11 mouse cellular contexts compared by ENCODE assay signal in genomic region chr13:12502665-12503237, GRCm38 (mm10). TPM values are rescaled to one million over a fixed set of nuclear protein-coding genes. Genes with fewer than 3 reads are reported as not detected.
DNase-seq lines count a peak whose midpoint lies in the region; ATAC-seq and TF ChIP-seq lines count a peak whose summit lies in the region.
"Had no signal": no experiment of that assay in that cellular context is flagged by ENCODE, and none has a peak within 500 bp of the region (broad histone marks: within the 10 kb centered on the region; RNA-seq: fewer than 3 reads in every experiment).

No protein-coding gene starts in this region.

- TF ChIP-seq POLR2A in thymus, adult 2 months (IDR thresholded peaks at IDR 0.05; ENCODE audit: control insufficient read depth, extremely low read depth, insufficient read depth, low read length, poor library complexity), result no peak

- no peak for TF ChIP-seq EP300 in stomach, postnatal 0 days (optimal IDR thresholded peaks at IDR 0.05)

- DNase-seq in forebrain, embryonic 10.5 days (ENCODE audit: extremely low spot score, low spot score), result no peak
- DNase-seq in thymus, adult 2 months, result peak; percentile 34
- DNase-seq in thymus, postnatal 25 days, result no peak
- DNase-seq in stomach, postnatal 0 days (ENCODE audit: low spot score), result no peak
- no peak for DNase-seq in adrenal gland, postnatal 36 days
- DNase-seq: cerebellum, adult 8-10 months; layer of hippocampus, postnatal 36 days; right cerebral cortex, postnatal 25 days had no signal

- no peaks in the 10 kb centered on the region for H3K27me3 ChIP-seq in forebrain, embryonic 10.5 days (ENCODE audit: poor library complexity, severe bottlenecking)
- H3K27me3 ChIP-seq in forebrain, embryonic 15.5 days, result no peaks in the 10 kb centered on the region
- no peaks in the 10 kb centered on the region for H3K27me3 ChIP-seq in thymus, adult 2 months (ENCODE audit: control insufficient read depth, insufficient read depth, low read length)
- no peaks in the 10 kb centered on the region for H3K27me3 ChIP-seq in limb, embryonic 15.5 days
- H3K27me3 ChIP-seq in stomach, postnatal 0 days (ENCODE audit: control insufficient read depth, insufficient read depth, low read length), result no peaks in the 10 kb centered on the region

- no peaks in the 10 kb centered on the region for H3K36me3 ChIP-seq in forebrain, embryonic 10.5 days (replicated peaks)
- H3K36me3 ChIP-seq in forebrain, embryonic 15.5 days, result no peaks in the 10 kb centered on the region
- no peaks in the 10 kb centered on the region for H3K36me3 ChIP-seq in thymus, adult 2 months (ENCODE audit: control insufficient read depth, insufficient read depth, low read length)
- no peaks in the 10 kb centered on the region for H3K36me3 ChIP-seq in limb, embryonic 15.5 days
- H3K36me3 ChIP-seq in stomach, postnatal 0 days (ENCODE audit: control insufficient read depth, insufficient read depth, low read length), result no peaks in the 10 kb centered on the region

- no peak for TF ChIP-seq CTCF in thymus, adult 2 months (IDR thresholded peaks at IDR 0.05; ENCODE audit: borderline replicate concordance, control insufficient read depth, extremely low read depth, insufficient read depth, low read length, poor library complexity)
- no peak for TF ChIP-seq CTCF in stomach, postnatal 0 days (IDR thresholded peaks at IDR 0.05; ENCODE audit: low read depth)

- WGBS in forebrain, embryonic 10.5 days, result 25% methylated on average over 4 of the region's 4 CpGs
- WGBS in forebrain, embryonic 15.5 days, result 22% methylated on average over 4 of the region's 4 CpGs
- 9% methylated on average over 4 of the region's 4 CpGs for WGBS in thymus, adult 2 months
- 44% methylated on average over 4 of the region's 4 CpGs for WGBS in limb, embryonic 15.5 days
- 28% methylated on average over 4 of the region's 4 CpGs for WGBS in stomach, postnatal 0 days

- peak overlapping the region; percentile 81 for H3K27ac ChIP-seq in forebrain, embryonic 10.5 days
- no peak overlapping the region for H3K27ac ChIP-seq in forebrain, embryonic 15.5 days (replicated peaks)
- peak overlapping the region; percentile 77 for H3K27ac ChIP-seq in thymus, adult 2 months (ENCODE audit: control insufficient read depth, insufficient read depth, low read length)
- H3K27ac ChIP-seq in limb, embryonic 15.5 days, result peak overlapping the region; percentile 38; the same call in 1 of the 2 replicates
- H3K27ac ChIP-seq in stomach, postnatal 0 days (replicated peaks), result peak overlapping the region; percentile 45

- ATAC-seq in forebrain, embryonic 15.5 days (replicated peaks), result no peak
- no peak for ATAC-seq in limb, embryonic 15.5 days (ENCODE audit: insufficient number of reproducible peaks, low FRiP score, low TSS enrichment, low read depth)
- ATAC-seq in stomach, postnatal 0 days (ENCODE audit: low FRiP score, low TSS enrichment), result no peak
- ATAC-seq in megakaryocyte, adult 5-6 weeks (ENCODE audit: poor library complexity, severe bottlenecking), result no peak; the same call in 1 of the 2 replicates

- peaks cover 41% of the 10 kb centered on the region for H3K4me1 ChIP-seq in forebrain, embryonic 10.5 days
- H3K4me1 ChIP-seq in forebrain, embryonic 15.5 days, result peaks cover 8% of the 10 kb centered on the region
- H3K4me1 ChIP-seq in thymus, adult 2 months (replicated peaks; ENCODE audit: control insufficient read depth, insufficient read depth, low read length), result peaks cover 49% of the 10 kb centered on the region
- peaks cover 4% of the 10 kb centered on the region; the same call in 1 of the 2 replicates for H3K4me1 ChIP-seq in limb, embryonic 15.5 days
- 0 out of 2 replicates have a peak, but pooled peaks cover 3% of the 10 kb centered on the region for H3K4me1 ChIP-seq in stomach, postnatal 0 days (replicated peaks; ENCODE audit: control insufficient read depth, insufficient read depth)

- H3K9me3 ChIP-seq in forebrain, embryonic 10.5 days, result no peaks in the 10 kb centered on the region
- no peaks in the 10 kb centered on the region for H3K9me3 ChIP-seq in forebrain, embryonic 15.5 days
- no peaks in the 10 kb centered on the region for H3K9me3 ChIP-seq in limb, embryonic 15.5 days
- no peaks in the 10 kb centered on the region for H3K9me3 ChIP-seq in stomach, postnatal 0 days (ENCODE audit: control insufficient read depth, low read length)

- H3K4me3 ChIP-seq in forebrain, embryonic 10.5 days, result no peak overlapping the region
- H3K4me3 ChIP-seq in forebrain, embryonic 15.5 days, result no peak overlapping the region
- no peak overlapping the region for H3K4me3 ChIP-seq in thymus, adult 2 months (ENCODE audit: control insufficient read depth, insufficient read depth, low read length)
- no peak overlapping the region for H3K4me3 ChIP-seq in limb, embryonic 15.5 days
- H3K4me3 ChIP-seq in stomach, postnatal 0 days (ENCODE audit: low read depth, low read length), result no peak overlapping the region

- no peak overlapping the region for H3K4me2 ChIP-seq in forebrain, embryonic 15.5 days (replicated peaks)
- no peak overlapping the region for H3K4me2 ChIP-seq in limb, embryonic 15.5 days
- no peak overlapping the region for H3K4me2 ChIP-seq in stomach, postnatal 0 days (replicated peaks; ENCODE audit: low read depth)

- H3K9ac ChIP-seq in forebrain, embryonic 15.5 days (replicated peaks), result no peak overlapping the region
- no peak overlapping the region for H3K9ac ChIP-seq in limb, embryonic 15.5 days
- no peak overlapping the region for H3K9ac ChIP-seq in stomach, postnatal 0 days (ENCODE audit: low read length)

RNA-seq across cellular contexts. Expression of gene Edaradd, which starts 17.5 kb away (rescaled TPM):
- polyA plus RNA-seq in forebrain, embryonic 10.5 days (2016; fragmentation: Nextera tagmentation; extraction: Ambion mirVana), result 2.0 and 2.3 TPM in 2 replicates
- 1.6 and 2.1 TPM in 2 replicates for polyA plus RNA-seq in forebrain, embryonic 15.5 days (2015; fragmentation: Nextera tagmentation; extraction: Ambion mirVana)
- 9.6 and 9.8 TPM in 2 replicates for polyA plus RNA-seq in thymus, adult 2 months (2012; rRNA removed)
- polyA plus RNA-seq in limb, embryonic 15.5 days (2015; fragmentation: Nextera tagmentation; extraction: Ambion mirVana), result 5.7 and 5.8 TPM in 2 replicates
- polyA plus RNA-seq in stomach, postnatal 0 days (2015; fragmentation: Nextera tagmentation; extraction: Ambion mirVana), result 2.2 and 2.4 TPM in 2 replicates
- under 1 TPM; 0.03 to 0.07 TPM for total RNA-seq in adrenal gland, postnatal 36 days (2021)
- 0.11 TPM in 1 of 2 replicates, not detected in the other for total RNA-seq in megakaryocyte, adult 5-6 weeks (2015)
- 0.24 and 0.29 TPM in 2 replicates for total RNA-seq in megakaryocyte, adult 5-6 weeks (2017)

RNA-seq across cellular contexts. Expression of gene Lgals8, which starts 38.0 kb away (rescaled TPM):
- 7.2 and 7.5 TPM in 2 replicates for polyA plus RNA-seq in forebrain, embryonic 10.5 days (2016; fragmentation: Nextera tagmentation; extraction: Ambion mirVana)
- 13.5 and 14.1 TPM in 2 replicates for polyA plus RNA-seq in forebrain, embryonic 15.5 days (2015; fragmentation: Nextera tagmentation; extraction: Ambion mirVana)
- 35.9 and 37.6 TPM in 2 replicates for polyA plus RNA-seq in thymus, adult 2 months (2012; rRNA removed)
- 23.4 and 23.6 TPM in 2 replicates for polyA plus RNA-seq in limb, embryonic 15.5 days (2015; fragmentation: Nextera tagmentation; extraction: Ambion mirVana)
- 24.0 and 26.1 TPM in 2 replicates for polyA plus RNA-seq in stomach, postnatal 0 days (2015; fragmentation: Nextera tagmentation; extraction: Ambion mirVana)
- total RNA-seq in adrenal gland, postnatal 36 days (2021), result 10 to 100 TPM; 82.0 to 87.1 TPM
- total RNA-seq in megakaryocyte, adult 5-6 weeks (2015), result 37.5 and 47.8 TPM in 2 replicates
- 59.7 and 64.4 TPM in 2 replicates for total RNA-seq in megakaryocyte, adult 5-6 weeks (2017)
